Mouse (Mus musculus): ENCODE measurements around the gene Nek6.

GRCm38 (mm10) chr2:38472829-38473228, 38.6 kb upstream of the Nek6 start:
- TF ChIP-seq CTCF (IDR thresholded peaks at IDR 0.05; ENCODE audit: borderline replicate concordance, control insufficient read depth, extremely low read depth, insufficient read depth, low read length, poor library complexity) (no peak), POLR2A (IDR thresholded peaks at IDR 0.05; ENCODE audit: control insufficient read depth, extremely low read depth, insufficient read depth, low read length, poor library complexity) (no peak)

All from thymus, adult 2 months (tissue).